14 mouse cellular contexts compared by ENCODE assay signal in genomic region chr8:112269598-112269997, GRCm38 (mm10).
DNase-seq lines count a peak whose midpoint lies in the region; ATAC-seq lines count a peak whose summit lies in the region.
"Had no signal": no experiment of that assay in that cellular context is flagged by ENCODE, and none has a peak within 500 bp of the region (broad histone marks: within the 10 kb centered on the region; RNA-seq: fewer than 3 reads in every experiment).

No protein-coding gene starts in this region.

- H3K9ac ChIP-seq in forebrain, embryonic 16.5 days (replicated peaks; ENCODE audit: low read depth, low read length), result no peak overlapping the region
- H3K9ac ChIP-seq in neural tube, embryonic 14.5 days (replicated peaks; ENCODE audit: low read depth, low read length), result no peak overlapping the region

- peak overlapping the region; percentile 93 for H3K27ac ChIP-seq in forebrain, embryonic 16.5 days (ENCODE audit: low read length)
- H3K27ac ChIP-seq in midbrain, embryonic 10.5 days (replicated peaks), result peak overlapping the region; percentile 42
- H3K27ac ChIP-seq in neural tube, embryonic 14.5 days (ENCODE audit: low read depth, low read length), result no peak overlapping the region

- DNase-seq in left cerebral cortex, postnatal 4 days, result peak; percentile 5
- no peak for DNase-seq in left cerebral cortex, adult 9 months (ENCODE audit: low spot score in 2 of 2)
- peak; percentile 14 for DNase-seq in midbrain, embryonic 10.5 days (ENCODE audit: low spot score)
- no peak for DNase-seq in spleen, postnatal 4 days (ENCODE audit: low spot score in 2 of 2)
- no peak for DNase-seq in left cerebral cortex, postnatal 25 days (ENCODE audit: low spot score in 2 of 2)
- no peak for DNase-seq in gastrocnemius, adult 18-20 months (ENCODE audit: low spot score)
- DNase-seq: adrenal gland, postnatal 25 days; gastrocnemius, postnatal 14 days; kidney, adult 8-10 months; right cerebral cortex, postnatal 14 days had no signal

- no peaks in the 10 kb centered on the region for H3K9me3 ChIP-seq in forebrain, embryonic 16.5 days (ENCODE audit: control insufficient read depth, low read length)
- no peaks in the 10 kb centered on the region for H3K9me3 ChIP-seq in midbrain, embryonic 10.5 days (replicated peaks)
- H3K9me3 ChIP-seq in neural tube, embryonic 14.5 days (ENCODE audit: control insufficient read depth, low read length), result no peaks in the 10 kb centered on the region

- WGBS in forebrain, embryonic 16.5 days, result 2% methylated on average over 5 of the region's 5 CpGs
- WGBS in midbrain, embryonic 10.5 days, result 50% methylated on average over 5 of the region's 5 CpGs
- 35% methylated on average over 5 of the region's 5 CpGs for WGBS in neural tube, embryonic 14.5 days

- peak; percentile 26 for ATAC-seq in forebrain, embryonic 16.5 days
- ATAC-seq in neural tube, embryonic 14.5 days (ENCODE audit: low read depth), result peak; percentile 38; the same call in 1 of the 2 replicates
- ATAC-seq: lung, postnatal 0 days had no signal

- no peaks in the 10 kb centered on the region for H3K36me3 ChIP-seq in forebrain, embryonic 16.5 days (ENCODE audit: control insufficient read depth, insufficient read depth)
- no peaks in the 10 kb centered on the region for H3K36me3 ChIP-seq in midbrain, embryonic 10.5 days
- H3K36me3 ChIP-seq in neural tube, embryonic 14.5 days (ENCODE audit: control insufficient read depth, insufficient read depth, low read length), result no peaks in the 10 kb centered on the region

- no peaks in the 10 kb centered on the region for H3K27me3 ChIP-seq in forebrain, embryonic 16.5 days (replicated peaks; ENCODE audit: control insufficient read depth, insufficient read depth, low read length)
- no peaks in the 10 kb centered on the region for H3K27me3 ChIP-seq in midbrain, embryonic 10.5 days (ENCODE audit: low read depth, poor library complexity, severe bottlenecking)
- H3K27me3 ChIP-seq in neural tube, embryonic 14.5 days (ENCODE audit: control insufficient read depth, insufficient read depth, low read length), result no peaks in the 10 kb centered on the region

- H3K4me1 ChIP-seq in forebrain, embryonic 16.5 days (replicated peaks; ENCODE audit: control insufficient read depth, insufficient read depth, low read length), result peaks cover 18% of the 10 kb centered on the region
- peaks cover 15% of the 10 kb centered on the region for H3K4me1 ChIP-seq in midbrain, embryonic 10.5 days
- no peaks in the 10 kb centered on the region for H3K4me1 ChIP-seq in neural tube, embryonic 14.5 days (ENCODE audit: control insufficient read depth, insufficient read depth, low read length)

- peak overlapping the region; percentile 39 for H3K4me2 ChIP-seq in forebrain, embryonic 16.5 days (ENCODE audit: low read length)
- H3K4me2 ChIP-seq in neural tube, embryonic 14.5 days (ENCODE audit: low read depth, low read length), result peak overlapping the region; percentile 7; the same call in 1 of the 2 replicates
- H3K4me2 ChIP-seq: heart, embryonic 11.5 days had no signal

- intact Hi-C loops in left cerebral cortex, postnatal 4 days (cut with DNase I), result no loop called here
- intact Hi-C loops in left cerebral cortex, postnatal 25 days (cut with DNase I), result no loop called here

- H3K4me3 ChIP-seq in forebrain, embryonic 16.5 days (replicated peaks; ENCODE audit: low read length), result no peak overlapping the region
- H3K4me3 ChIP-seq in midbrain, embryonic 10.5 days, result no peak overlapping the region
- no peak overlapping the region for H3K4me3 ChIP-seq in neural tube, embryonic 14.5 days (ENCODE audit: low read depth, low read length)

Comparison
In these comparisons a context has a peak if more than half of its experiments do, and no peak if none do; other contexts are left out.
1. DNase-seq: peak in left cerebral cortex, postnatal 4 days (single experiment) and midbrain, embryonic 10.5 days (single experiment); none in left cerebral cortex, adult 9 months (0 of 2), spleen, postnatal 4 days (0 of 2), left cerebral cortex, postnatal 25 days (0 of 2) and gastrocnemius, adult 18-20 months (single experiment).